Mouse (Mus musculus) heart, embryonic 12.5 days (tissue): Measurements from ENCODE around the gene Sema5b. TPM values are rescaled to one million over a fixed set of nuclear protein-coding genes. Genes with fewer than 3 reads are reported as not detected.

Experiments used
- ATAC-seq: fragments of 200-750 bp; cut with Nextera tagmentation; 2 replicates; pipeline ENCODE4 v1.8.0; 2017; ENCODE audit warnings: moderate TSS enrichment, moderate library complexity; ENCODE audit not compliant: insufficient number of reproducible peaks, low FRiP score
- H3K27ac ChIP-seq: fragments of 300-500 bp; sonication (generic); 2 replicates; pipeline ENCODE4 v1.5.1; 2016; ENCODE audit warnings: mild to moderate bottlenecking, moderate library complexity; ENCODE audit not compliant: poor library complexity, severe bottlenecking
- H3K27me3 ChIP-seq: fragments of 300-500 bp; sonication (generic); replicated peaks from 2 replicates; pipeline ENCODE4 v1.6.1; 2016; ENCODE audit warnings: mild to moderate bottlenecking, moderate library complexity
- H3K36me3 ChIP-seq: fragments of 300-500 bp; sonication (generic); 2 replicates; pipeline ENCODE4 v1.6.1; 2016; ENCODE audit warnings: mild to moderate bottlenecking, moderate library complexity
- H3K4me1 ChIP-seq: fragments of 300-500 bp; sonication (generic); replicated peaks from 2 replicates; pipeline ENCODE4 v1.6.1; 2016; ENCODE audit warnings: mild to moderate bottlenecking
- H3K4me2 ChIP-seq: fragments of 300-500 bp; sonication (generic); 2 replicates; pipeline ENCODE4 v1.6.1; 2016; ENCODE audit warnings: mild to moderate bottlenecking, moderate library complexity
- H3K4me3 ChIP-seq: fragments of 300-500 bp; sonication (generic); 2 replicates; pipeline ENCODE4 v1.5.1; 2016; ENCODE audit warnings: mild to moderate bottlenecking
- H3K9ac ChIP-seq: fragments of 300-500 bp; sonication (generic); 2 replicates; pipeline ENCODE4 v1.6.1; 2016; ENCODE audit warnings: mild to moderate bottlenecking, moderate library complexity
- H3K9me3 ChIP-seq: fragments of 300-500 bp; sonication (generic); replicated peaks from 2 replicates; pipeline ENCODE4 v1.6.1; 2016; ENCODE audit warnings: mild to moderate bottlenecking, moderate library complexity
- WGBS: fragments of 180-500 bp; shearing (Covaris S2); methylation state at CpG from one replicate; pipeline ENCODE4 v1.1.7; 2016; 5-methylcytosine and 5-hydroxymethylcytosine counted together
- polyA plus RNA-seq: library from polyadenylated mRNA; unstranded; fragments of >200 nt; fragmentation: Nextera tagmentation; extraction: Ambion mirVana; gene quantifications from 2 replicates; pipeline ENCODE4 v1.2.1, GENCODE M21; 2016

Gene Sema5b
- polyA plus RNA-seq, 1 experiment from 2014 or later: 3.2 TPM

- no peak overlapping the region for H3K4me2 ChIP-seq
- no peaks in the 10 kb centered on the region for H3K9me3 ChIP-seq
- no peaks in the 10 kb centered on the region for H3K36me3 ChIP-seq
- H3K4me3 ChIP-seq: no peak overlapping the region
- H3K27ac ChIP-seq: no peak overlapping the region
- no peak for ATAC-seq
- no peak overlapping the region for H3K9ac ChIP-seq
- 44% methylated on average over 17 of the region's 17 CpGs for WGBS
- H3K4me1 ChIP-seq: peaks cover 8% of the 10 kb centered on the region
- H3K27me3 ChIP-seq: peaks cover 20% of the 10 kb centered on the region
Observed at GRCm38 (mm10) chr16:35613851-35614804, 73.2 kb downstream of the Sema5b start.

DNA sequence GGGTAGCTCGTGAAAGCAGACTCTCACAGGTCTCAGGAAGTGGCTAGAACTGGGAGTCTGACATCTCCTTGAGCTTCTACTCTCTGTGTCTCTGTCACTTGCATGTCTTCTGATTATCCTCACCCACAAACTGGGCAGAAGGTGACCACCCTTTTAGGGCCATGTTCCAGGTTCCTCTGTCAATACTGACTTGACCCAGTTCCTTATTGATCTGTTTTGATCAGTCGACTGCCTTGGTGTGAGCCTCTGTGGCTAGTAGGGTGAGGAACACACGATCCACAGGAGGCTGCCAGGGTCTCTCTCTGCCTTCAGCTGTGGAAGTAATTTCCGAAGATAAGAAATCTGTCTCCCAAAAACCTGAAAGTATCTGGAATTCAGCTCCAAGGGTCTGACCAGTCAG is 76.8 kb downstream of the Sema5b start:
- WGBS: 72% methylated on average over 4 of the region's 4 CpGs
- Histone ChIP-seq H3K27me3 (peaks cover 20% of the 10 kb centered on the region), H3K36me3 (no peaks in the 10 kb centered on the region), H3K27ac (no peak overlapping the region), H3K4me1 (peaks cover 8% of the 10 kb centered on the region), H3K4me2 (no peak overlapping the region), H3K4me3 (no peak overlapping the region), H3K9ac (no peak overlapping the region), H3K9me3 (no peaks in the 10 kb centered on the region)
- ATAC-seq: no peak

- Histone ChIP-seq H3K4me3 (no peak overlapping the region), H3K27ac (no peak overlapping the region), H3K4me2 (no peak overlapping the region), H3K27me3 (0 out of 2 replicates have a peak, but pooled peaks cover 10% of the 10 kb centered on the region), H3K4me1 (no peaks in the 10 kb centered on the region), H3K36me3 (no peaks in the 10 kb centered on the region), H3K9me3 (no peaks in the 10 kb centered on the region), H3K9ac (no peak overlapping the region)
- no peak for ATAC-seq
- WGBS: 78% methylated on average over 2 of the region's 2 CpGs
Observed at GRCm38 (mm10) chr16:35623026-35623425, 82.1 kb downstream of the Sema5b start.

- 0 out of 2 replicates have a peak, but pooled peaks cover 12% of the 10 kb centered on the region for H3K27me3 ChIP-seq
- ATAC-seq: no peak
- H3K9me3 ChIP-seq: no peaks in the 10 kb centered on the region
- H3K9ac ChIP-seq: no peak overlapping the region
- no peaks in the 10 kb centered on the region for H3K4me1 ChIP-seq
- 68% methylated on average over 7 of the region's 7 CpGs for WGBS
- no peak overlapping the region for H3K4me2 ChIP-seq
- no peaks in the 10 kb centered on the region for H3K36me3 ChIP-seq
- H3K27ac ChIP-seq: no peak overlapping the region
- H3K4me3 ChIP-seq: no peak overlapping the region
Observed at GRCm38 (mm10) chr16:35623986-35624385, 83.0 kb downstream of the Sema5b start.

- Histone ChIP-seq H3K9ac (no peak overlapping the region), H3K9me3 (no peaks in the 10 kb centered on the region), H3K27ac (no peak overlapping the region), H3K27me3 (0 out of 2 replicates have a peak, but pooled peaks cover 13% of the 10 kb centered on the region), H3K4me3 (no peak overlapping the region), H3K4me2 (no peak overlapping the region), H3K36me3 (no peaks in the 10 kb centered on the region), H3K4me1 (no peaks in the 10 kb centered on the region)
- no peak for ATAC-seq
- WGBS: 71% methylated on average over 6 of the region's 6 CpGs
Observed at GRCm38 (mm10) chr16:35624877-35625276, 83.9 kb downstream of the Sema5b start.

DNA sequence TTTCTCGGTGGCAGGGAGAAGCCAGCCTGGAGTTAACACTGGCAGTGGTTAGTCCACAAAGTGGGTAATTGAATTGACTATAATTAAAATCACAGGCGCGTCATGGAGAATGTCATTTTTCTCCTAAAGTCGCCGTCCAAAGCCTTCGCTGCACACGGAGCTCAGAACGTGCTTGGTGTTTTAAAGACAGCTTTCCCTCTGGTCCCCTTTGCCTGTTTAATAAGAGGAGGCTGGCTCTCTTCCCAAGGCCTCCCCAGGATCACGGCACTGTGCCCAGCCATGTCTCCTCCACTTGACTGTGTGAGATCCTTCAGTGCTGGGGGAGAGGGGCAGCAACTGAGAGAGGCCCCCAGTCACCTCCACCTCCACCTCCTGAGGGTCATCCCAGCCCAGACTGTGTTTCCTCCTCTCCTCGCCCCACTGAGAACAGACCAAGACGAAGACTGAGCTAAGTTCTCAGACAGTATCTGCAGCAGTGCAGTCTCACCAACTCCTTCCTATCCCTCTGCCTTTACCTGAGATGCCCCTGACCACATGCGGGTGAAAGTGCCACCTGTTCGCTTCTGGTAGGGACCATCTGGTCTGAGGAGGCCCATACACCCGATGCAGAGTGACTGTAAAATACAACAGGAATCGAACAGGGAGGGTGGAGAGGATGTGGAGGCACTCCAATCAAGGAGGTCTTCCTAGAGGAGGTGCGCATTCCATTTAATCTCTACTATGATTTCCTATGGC is 84.5 kb downstream of the Sema5b start:
- 82% methylated on average over 16 of the region's 16 CpGs for WGBS
- Histone ChIP-seq H3K4me3 (no peak overlapping the region), H3K27ac (no peak overlapping the region), H3K9ac (no peak overlapping the region), H3K27me3 (0 out of 2 replicates have a peak, but pooled peaks cover 13% of the 10 kb centered on the region), H3K36me3 (no peaks in the 10 kb centered on the region), H3K4me1 (no peaks in the 10 kb centered on the region), H3K9me3 (no peaks in the 10 kb centered on the region), H3K4me2 (no peak overlapping the region)
- no peak for ATAC-seq

DNA sequence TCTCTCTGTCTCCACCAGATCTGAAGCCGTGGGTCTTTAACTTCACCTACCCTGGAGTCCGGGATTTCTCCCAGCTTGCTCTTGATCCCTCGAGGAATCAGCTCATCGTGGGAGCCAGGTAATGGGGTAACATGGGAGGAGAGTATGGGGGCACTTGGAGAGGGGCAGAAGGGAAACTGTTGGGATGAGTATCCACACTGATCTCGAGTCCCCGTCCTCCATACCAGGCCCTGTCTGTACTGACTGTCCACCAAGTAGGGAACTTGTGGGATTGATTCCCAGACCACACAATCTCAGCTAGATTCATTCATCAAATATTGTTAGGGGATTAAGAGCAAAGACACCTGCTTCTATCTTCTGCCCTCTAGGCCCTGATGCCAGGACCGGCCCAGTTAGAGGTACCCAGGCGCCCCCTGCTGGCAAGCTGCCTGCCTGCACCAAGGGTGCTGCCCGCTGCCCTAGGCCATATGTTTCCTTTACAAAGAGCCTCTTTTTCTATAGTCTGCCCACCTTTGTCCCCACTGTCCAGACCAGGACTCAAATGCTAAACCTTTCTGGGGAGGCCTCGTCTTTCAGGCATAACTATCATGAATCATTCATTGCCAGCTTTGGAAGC is 87.2 kb downstream of the Sema5b start:
- H3K4me2 ChIP-seq: no peak overlapping the region
- H3K9me3 ChIP-seq: no peaks in the 10 kb centered on the region
- peak; percentile 43; the same call in 1 of the 2 replicates for ATAC-seq
- 0 out of 2 replicates have a peak, but pooled peaks cover 13% of the 10 kb centered on the region for H3K27me3 ChIP-seq
- peaks cover 5% of the 10 kb centered on the region for H3K4me1 ChIP-seq
- H3K4me3 ChIP-seq: no peak overlapping the region
- H3K27ac ChIP-seq: no peak overlapping the region
- H3K9ac ChIP-seq: no peak overlapping the region
- 29% methylated on average over 10 of the region's 10 CpGs for WGBS
- H3K36me3 ChIP-seq: no peaks in the 10 kb centered on the region

GRCm38 (mm10) chr16:35630470-35631183 is 89.7 kb downstream of the Sema5b start:
- Histone ChIP-seq H3K9me3 (no peaks in the 10 kb centered on the region), H3K27ac (no peak overlapping the region), H3K4me3 (no peak overlapping the region), H3K4me1 (peaks cover 5% of the 10 kb centered on the region), H3K36me3 (no peaks in the 10 kb centered on the region), H3K4me2 (no peak overlapping the region), H3K27me3 (0 out of 2 replicates have a peak, but pooled peaks cover 10% of the 10 kb centered on the region), H3K9ac (no peak overlapping the region)
- WGBS: 50% methylated on average over 16 of the region's 16 CpGs
- ATAC-seq: no peak

DNA sequence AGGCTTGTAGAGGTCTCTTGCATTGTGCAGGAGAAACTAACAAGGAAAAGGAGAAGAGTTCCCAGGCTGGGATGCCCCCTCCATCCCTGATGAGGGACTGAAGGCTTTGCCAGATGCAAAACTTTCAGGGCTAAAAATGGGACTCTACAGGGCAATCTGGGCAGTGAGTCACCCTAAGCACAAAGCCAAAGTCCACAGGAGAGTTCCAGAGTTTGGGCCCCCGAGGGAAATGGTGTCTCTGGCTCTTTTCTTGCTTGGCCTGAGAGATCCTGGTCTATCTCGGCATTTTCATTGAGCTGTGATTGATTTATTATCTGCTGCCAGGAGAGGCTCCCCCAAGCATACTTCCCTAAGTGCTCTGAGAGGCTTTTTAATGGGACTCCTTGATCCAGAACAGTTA is 92.1 kb downstream of the Sema5b start:
- no peak for ATAC-seq
- Histone ChIP-seq H3K36me3 (no peaks in the 10 kb centered on the region), H3K4me2 (no peak overlapping the region), H3K27me3 (0 out of 2 replicates have a peak, but pooled peaks cover 12% of the 10 kb centered on the region), H3K9ac (no peak overlapping the region), H3K4me1 (peaks cover 5% of the 10 kb centered on the region), H3K4me3 (no peak overlapping the region), H3K27ac (no peak overlapping the region), H3K9me3 (no peaks in the 10 kb centered on the region)
- WGBS: 53% methylated on average over 2 of the region's 2 CpGs

GRCm38 (mm10) chr16:35634971-35635370 is 94.0 kb downstream of the Sema5b start:
- H3K27ac ChIP-seq: no peak overlapping the region
- no peaks in the 10 kb centered on the region for H3K9me3 ChIP-seq
- WGBS: 44% methylated on average over 4 of the region's 4 CpGs
- ATAC-seq: no peak
- no peak overlapping the region for H3K9ac ChIP-seq
- H3K4me2 ChIP-seq: no peak overlapping the region
- peaks cover 5% of the 10 kb centered on the region for H3K4me1 ChIP-seq
- H3K4me3 ChIP-seq: no peak overlapping the region
- H3K27me3 ChIP-seq: 0 out of 2 replicates have a peak, but pooled peaks cover 5% of the 10 kb centered on the region
- no peaks in the 10 kb centered on the region for H3K36me3 ChIP-seq
